Mouse (Mus musculus) bone marrow macrophage, adult 2 months (primary cell): ENCODE measurements around the gene Ahsg. TPM values are rescaled to one million over a fixed set of nuclear protein-coding genes. Genes with fewer than 3 reads are reported as not detected.

ENCODE experiments used
- H3K27ac ChIP-seq: 2 replicates; pipeline ENCODE4 v1.5.1; 2012; ENCODE audit warnings: low read depth, low read length; ENCODE audit not compliant: insufficient read depth
- H3K4me1 ChIP-seq: 2 replicates; pipeline ENCODE4 v1.6.1; 2012; ENCODE audit warnings: low read length; ENCODE audit not compliant: control insufficient read depth, insufficient read depth
- H3K4me3 ChIP-seq: 2 replicates; pipeline ENCODE4 v1.5.1; 2012; ENCODE audit warnings: mild to moderate bottlenecking, low read length, moderate library complexity; ENCODE audit not compliant: insufficient read depth
- CTCF ChIP-seq: IDR thresholded peaks from 2 replicates; pipeline ENCODE4 v1.5.1; 2012; ENCODE audit warnings: low read depth, mild to moderate bottlenecking, low read length, moderate library complexity
- POLR2A ChIP-seq: IDR thresholded peaks from 2 replicates; pipeline ENCODE4 v1.6.1; 2012; ENCODE audit warnings: mild to moderate bottlenecking, low read depth, low read length, borderline replicate concordance
- polyA plus RNA-seq: library from polyadenylated mRNA; stranded (reverse); fragments of >200 nt; gene quantifications from 2 replicates; pipeline ENCODE4 v1.2.4, GENCODE M21; 2012; ENCODE audit not compliant: missing spikeins, insufficient read depth, insufficient read length

Gene Ahsg
- not detected in 2 replicates for polyA plus RNA-seq

GRCm38 (mm10) chr16:22890683-22891510 is at the start of gene Ahsg:
Ahsg (plus strand) TSS chr16:22891277.
- Histone ChIP-seq H3K27ac (no peak within 1 kb of the TSS), H3K4me1 (no peaks in the 10 kb centered on the region), H3K4me3 (no peak within 1 kb of the TSS)
- no peak for TF ChIP-seq CTCF
- TF ChIP-seq POLR2A = no peak

- Histone ChIP-seq H3K27ac (no peak overlapping the region), H3K4me1 (peaks cover 25% of the 10 kb centered on the region), H3K4me3 (no peak overlapping the region)
- no peak for TF ChIP-seq CTCF
- no peak for TF ChIP-seq POLR2A
These were observed 48.2 kb upstream of the Ahsg start for GRCm38 (mm10) chr16:22842871-22843270.

- Histone ChIP-seq H3K4me3 (no peak overlapping the region), H3K4me1 (peaks cover 22% of the 10 kb centered on the region), H3K27ac (no peak overlapping the region)
- TF ChIP-seq CTCF (no peak), POLR2A (no peak)
These were observed 46.8 kb upstream of the Ahsg start for GRCm38 (mm10) chr16:22844061-22844801.

- no peak overlapping the region for H3K4me3 ChIP-seq
These were observed 46.2 kb upstream of the Ahsg start for GRCm38 (mm10) chr16:22844834-22845233.

GRCm38 (mm10) chr16:22845481-22845880 is 45.6 kb upstream of the Ahsg start:
- H3K27ac ChIP-seq = no peak overlapping the region
- H3K4me1 ChIP-seq = peaks cover 12% of the 10 kb centered on the region
- no peak overlapping the region for H3K4me3 ChIP-seq
- TF ChIP-seq CTCF = no peak
- no peak for TF ChIP-seq POLR2A

More at GRCm38 (mm10) chr16:22844834-22845233, 46.2 kb upstream of the Ahsg start:
- H3K4me1 ChIP-seq = peaks cover 17% of the 10 kb centered on the region
- TF ChIP-seq POLR2A = no peak
- TF ChIP-seq CTCF = no peak
- no peak overlapping the region for H3K27ac ChIP-seq

- Histone ChIP-seq H3K4me3 (no peak overlapping the region), H3K27ac (no peak overlapping the region), H3K4me1 (no peaks in the 10 kb centered on the region)
- no peak for TF ChIP-seq POLR2A
- TF ChIP-seq CTCF = no peak
These were observed 43.4 kb upstream of the Ahsg start for GRCm38 (mm10) chr16:22847686-22848085.

- no peak overlapping the region for H3K27ac ChIP-seq
- TF ChIP-seq POLR2A (no peak), CTCF (no peak)
- no peaks in the 10 kb centered on the region for H3K4me1 ChIP-seq
- H3K4me3 ChIP-seq = no peak overlapping the region
These were observed 42.7 kb upstream of the Ahsg start for GRCm38 (mm10) chr16:22848331-22848730.

- H3K4me3 ChIP-seq = no peak overlapping the region
- no peak overlapping the region for H3K27ac ChIP-seq
- no peak for TF ChIP-seq CTCF
- TF ChIP-seq POLR2A = no peak
- H3K4me1 ChIP-seq = no peaks in the 10 kb centered on the region
These were observed 38.4 kb upstream of the Ahsg start for GRCm38 (mm10) chr16:22852709-22853108.

GRCm38 (mm10) chr16:22856773-22857172 is 34.3 kb upstream of the Ahsg start:
- H3K4me1 ChIP-seq = peaks cover 8% of the 10 kb centered on the region
- H3K27ac ChIP-seq = peak overlapping the region; percentile 72
- no peak for TF ChIP-seq POLR2A
- peak overlapping the region; percentile 80 for H3K4me3 ChIP-seq
